Mouse (Mus musculus) adrenal gland, adult 18-20 months (tissue): Measurements from ENCODE around the gene Mapkbp1. TPM values are rescaled to one million over a fixed set of nuclear protein-coding genes. Genes with fewer than 3 reads are reported as not detected.

ENCODE experiments used
- DNase-seq, 2 experiments: peaks; one replicate each; pipeline ENCODE4 v3.0.0; 2021 to 2022; ENCODE audit warnings: low spot score in 2 of 2
- total RNA-seq, 2 experiments: library from RNA; stranded (reverse); gene quantifications; 1 replicate in 1 of 2; 2 replicates in 1 of 2; pipeline ENCODE4 v1.2.3; 2021

The Mapkbp1 gene
- total RNA-seq, 2 experiments from 2014 or later, result 9.4 to 11.7 TPM

- DNase-seq, result peak in 1 of 2 experiments; percentile 32
These were observed 35.2 kb downstream of the Mapkbp1 start for GRCm38 (mm10) chr2:120007680-120008210.

- DNase-seq, result no peak
These were observed 36.2 kb downstream of the Mapkbp1 start for GRCm38 (mm10) chr2:120008672-120009071.

GRCm38 (mm10) chr2:120011462-120012200 is 39.1 kb downstream of the Mapkbp1 start:
- DNase-seq, result peak; percentile 37 to 58

- DNase-seq, result no peak
These were observed 40.4 kb downstream of the Mapkbp1 start for GRCm38 (mm10) chr2:120012924-120013323.

- no peak for DNase-seq
These were observed 41.5 kb downstream of the Mapkbp1 start for GRCm38 (mm10) chr2:120013831-120014486.

GRCm38 (mm10) chr2:120015882-120016281 is 43.4 kb downstream of the Mapkbp1 start:
- DNase-seq, result no peak

GRCm38 (mm10) chr2:120017599-120017998 is 45.1 kb downstream of the Mapkbp1 start:
- no peak for DNase-seq

- DNase-seq, result peak; percentile 60 to 67
These were observed 51.8 kb downstream of the Mapkbp1 start for GRCm38 (mm10) chr2:120024337-120024736.

- DNase-seq, result peak; percentile 92 to 93
These were observed 54.8 kb downstream of the Mapkbp1 start, which contains the start of the genes Jmjd7 and Gm28042 for GRCm38 (mm10) chr2:120026984-120027949. Gene Jmjd7 (plus strand): TSS chr2:120027483. Gene Gm28042 (plus strand): TSS chr2:120027493.

- no peak for DNase-seq
These were observed 55.4 kb downstream of the Mapkbp1 start for GRCm38 (mm10) chr2:120027950-120028331.

GRCm38 (mm10) chr2:120030380-120030779 is 57.9 kb downstream of the Mapkbp1 start:
- no peak for DNase-seq

GRCm38 (mm10) chr2:120032726-120033467 is 60.4 kb downstream of the Mapkbp1 start, which contains the start of gene Pla2g4b:
Gene Pla2g4b (plus strand): TSS chr2:120033417.
- no peak for DNase-seq

- DNase-seq, result no peak
These were observed 61.2 kb downstream of the Mapkbp1 start for GRCm38 (mm10) chr2:120033726-120034125.

GRCm38 (mm10) chr2:120037744-120038143 is 65.2 kb downstream of the Mapkbp1 start:
- no peak for DNase-seq

- no peak for DNase-seq
These were observed 68.5 kb downstream of the Mapkbp1 start for GRCm38 (mm10) chr2:120040991-120041390.

GRCm38 (mm10) chr2:120044101-120044603 is 71.7 kb downstream of the Mapkbp1 start:
- no peak for DNase-seq

- DNase-seq, result no peak
These were observed 72.2 kb downstream of the Mapkbp1 start for GRCm38 (mm10) chr2:120044676-120045075.

GRCm38 (mm10) chr2:120046486-120047310 is 74.2 kb downstream of the Mapkbp1 start:
- DNase-seq, result no peak

- no peak for DNase-seq
These were observed 75.7 kb downstream of the Mapkbp1 start for GRCm38 (mm10) chr2:120048173-120048572.
